Mouse (Mus musculus) inflammation-experienced regulatory T-cells, adult 6 months (primary cell): ENCODE measurements around the gene Tdrd7. TPM values are rescaled to one million over a fixed set of nuclear protein-coding genes. Genes with fewer than 3 reads are reported as not detected.

Experiments
- ATAC-seq: one replicate; pipeline ENCODE4 v1.8.0; 2017
- polyA plus RNA-seq, 3 experiments: library from polyadenylated mRNA; unstranded; fragments of 100-300 nt; shearing (Covaris generic); gene quantifications; one replicate each; pipeline ENCODE4 v1.2.1; 2017

The Tdrd7 gene
- polyA plus RNA-seq, 3 experiments from 2014 or later: 2.8 to 7.7 (median 6.0) TPM

DNA sequence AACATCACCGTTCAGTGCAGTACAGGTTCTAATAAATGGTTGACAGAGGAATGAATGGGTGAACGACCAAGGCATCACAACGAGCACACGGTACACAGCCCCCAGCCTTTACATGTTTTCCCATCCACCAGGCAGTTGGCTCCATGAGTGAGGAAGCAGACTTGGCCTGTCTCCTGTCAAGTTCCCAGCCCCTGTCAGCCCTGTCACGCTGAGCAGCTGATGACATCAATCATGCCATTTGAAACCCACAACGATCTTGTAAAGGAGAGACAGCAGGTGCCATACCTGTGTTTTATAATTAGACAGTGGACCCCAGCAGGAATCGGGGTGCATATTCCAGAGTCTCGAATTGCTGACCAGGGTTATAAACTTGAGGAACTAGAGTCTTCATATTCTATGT, 78.2 kb downstream of the Tdrd7 start:
- no peak for ATAC-seq

DNA sequence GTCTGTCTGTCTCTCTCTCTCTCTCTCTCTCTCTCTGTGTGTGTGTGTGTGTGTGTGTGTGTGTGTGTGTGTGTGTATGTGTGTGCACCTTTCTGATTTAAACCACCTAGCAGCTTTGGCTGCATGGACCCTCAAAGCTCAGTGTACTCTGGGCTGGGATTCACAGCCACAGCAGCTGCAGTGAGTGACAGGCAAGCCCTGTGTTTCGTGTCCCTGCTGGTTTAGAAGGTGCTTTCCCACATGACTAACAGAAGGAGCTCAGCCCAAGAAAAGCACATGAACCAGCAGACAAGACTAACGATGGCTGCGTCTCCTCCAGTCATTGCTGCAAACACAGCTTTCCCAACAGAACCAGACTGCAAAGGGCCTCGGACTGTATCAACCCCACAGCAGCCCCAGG, 82.8 kb downstream of the Tdrd7 start:
- no peak for ATAC-seq

DNA sequence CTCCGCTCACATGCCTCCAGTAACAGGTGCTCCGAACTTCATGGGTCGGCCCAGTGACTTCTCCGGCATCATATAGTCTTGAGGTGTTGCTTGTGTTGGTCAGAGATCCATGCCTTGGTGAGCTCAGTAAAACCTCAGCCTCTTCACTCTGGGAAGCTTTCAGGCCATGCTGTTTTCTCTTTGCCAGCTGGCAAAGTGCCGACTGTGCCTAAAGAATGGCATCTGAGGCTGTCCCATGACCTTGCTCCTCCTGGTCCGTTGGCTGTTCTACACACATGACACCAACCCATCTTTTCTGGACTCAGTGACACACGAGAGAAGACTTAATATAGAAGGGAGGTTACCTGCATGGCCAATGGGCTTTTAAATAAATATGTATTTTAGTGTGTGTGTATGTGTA, 83.3 kb downstream of the Tdrd7 start:
- ATAC-seq: no peak

DNA sequence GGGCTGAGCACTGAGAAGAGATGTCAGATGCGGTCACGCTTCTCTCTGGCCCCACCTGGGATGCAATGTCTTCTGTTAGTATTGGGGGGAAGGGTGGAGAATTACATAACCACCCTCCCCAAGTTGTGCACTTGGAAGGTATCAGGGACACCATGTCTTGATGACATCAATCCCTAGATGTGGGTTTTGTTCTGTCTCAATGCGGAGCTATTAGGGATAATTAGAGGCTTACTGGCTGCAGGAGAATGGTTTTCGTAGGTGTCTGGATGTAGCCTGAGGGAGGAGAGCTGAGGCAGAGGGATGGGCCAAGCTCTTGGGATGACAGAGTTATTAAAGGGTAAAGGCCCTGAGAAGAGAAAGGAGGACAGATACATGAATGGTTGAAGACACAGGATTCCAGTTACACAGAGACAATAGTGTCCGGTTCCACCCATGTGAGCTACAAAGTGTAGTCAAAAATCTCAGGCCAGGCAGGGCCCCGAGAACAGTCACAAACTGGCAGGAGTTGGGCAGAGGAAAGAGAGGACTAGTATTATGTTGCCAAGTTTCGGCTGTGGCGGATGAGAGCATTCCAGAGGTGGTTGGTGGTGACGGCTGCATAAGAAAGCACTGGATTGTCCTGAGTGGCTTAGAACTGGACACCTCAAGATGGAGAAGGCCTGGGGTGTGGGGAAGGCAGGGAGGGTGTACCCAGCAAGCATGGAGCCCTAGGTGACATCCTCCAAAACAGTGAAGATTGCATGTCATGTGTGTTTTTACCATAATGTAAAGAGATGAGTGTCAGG, 88.4 kb downstream of the Tdrd7 start:
- no peak for ATAC-seq

DNA sequence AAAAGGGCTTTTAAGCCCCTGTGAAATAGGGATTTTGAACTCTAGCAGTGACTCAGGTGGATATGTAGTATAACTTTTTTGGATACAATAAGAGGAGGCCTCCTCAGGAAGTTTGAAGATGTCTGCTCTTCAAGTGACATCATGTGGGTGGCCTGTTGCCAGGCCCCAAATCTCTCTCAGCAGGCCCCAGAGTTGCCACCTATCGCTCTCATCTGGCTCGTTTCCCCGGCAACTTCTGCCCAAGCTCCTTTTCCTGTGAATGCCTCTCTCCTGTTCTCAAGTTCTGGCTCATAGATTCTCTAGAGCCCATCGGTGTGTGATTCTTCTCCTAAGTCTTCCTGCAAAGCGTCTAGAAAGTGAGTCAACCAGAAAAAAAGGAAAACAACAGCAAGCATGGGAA, 91.0 kb downstream of the Tdrd7 start:
- no peak for ATAC-seq

DNA sequence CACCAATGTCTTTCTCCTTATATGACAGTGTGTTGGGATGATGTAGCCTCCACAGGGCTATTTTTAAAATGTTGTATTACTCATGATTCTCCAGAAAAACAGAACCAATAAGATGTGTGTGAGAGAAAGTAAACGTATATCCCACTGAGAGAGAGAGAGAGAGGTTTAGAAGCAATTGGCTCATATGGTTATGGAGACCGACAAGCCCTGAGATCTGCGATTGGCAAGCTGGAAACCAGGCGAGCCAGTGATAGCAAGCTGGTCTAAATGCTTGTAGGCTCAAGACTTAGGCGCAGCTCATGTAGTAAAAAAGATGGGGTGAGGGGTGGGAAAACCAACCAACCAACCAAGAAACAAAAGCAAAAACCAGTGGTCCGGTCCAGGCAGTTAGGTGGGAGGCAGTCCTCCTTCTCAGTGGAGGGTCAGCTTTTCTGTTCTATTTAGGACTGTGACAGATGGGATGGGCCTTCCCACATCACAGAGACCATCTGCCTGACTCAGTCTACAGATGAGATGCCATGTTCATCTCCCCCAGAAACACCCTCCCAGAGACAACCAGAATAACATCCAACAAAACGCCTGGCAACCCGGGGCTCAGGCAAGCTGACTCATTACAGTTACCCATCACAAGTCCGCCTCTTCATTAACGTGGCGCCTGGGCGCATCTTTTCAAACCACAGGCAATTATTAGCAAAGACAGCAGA, 96.3 kb downstream of the Tdrd7 start:
- ATAC-seq: no peak

DNA sequence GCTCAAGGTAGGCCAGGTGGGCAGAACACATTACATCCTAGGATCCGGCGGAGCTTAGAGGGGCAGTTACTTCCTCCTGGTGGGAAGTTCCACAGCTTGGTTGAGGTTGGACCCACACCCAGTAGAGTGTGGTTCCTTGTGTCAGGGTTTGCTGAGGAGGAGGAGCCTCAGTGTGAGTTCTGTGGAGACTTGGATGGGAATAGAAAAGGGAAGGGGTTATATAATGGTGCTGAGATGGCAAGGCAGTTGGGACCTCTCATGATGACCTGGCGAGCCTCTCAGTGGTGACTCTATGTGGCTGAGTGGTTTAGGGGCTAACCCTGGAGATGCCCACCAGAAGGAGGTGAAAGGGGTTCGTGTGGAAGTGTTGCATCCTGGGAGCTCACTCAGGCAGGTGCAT, 98.7 kb downstream of the Tdrd7 start:
- ATAC-seq: no peak

DNA sequence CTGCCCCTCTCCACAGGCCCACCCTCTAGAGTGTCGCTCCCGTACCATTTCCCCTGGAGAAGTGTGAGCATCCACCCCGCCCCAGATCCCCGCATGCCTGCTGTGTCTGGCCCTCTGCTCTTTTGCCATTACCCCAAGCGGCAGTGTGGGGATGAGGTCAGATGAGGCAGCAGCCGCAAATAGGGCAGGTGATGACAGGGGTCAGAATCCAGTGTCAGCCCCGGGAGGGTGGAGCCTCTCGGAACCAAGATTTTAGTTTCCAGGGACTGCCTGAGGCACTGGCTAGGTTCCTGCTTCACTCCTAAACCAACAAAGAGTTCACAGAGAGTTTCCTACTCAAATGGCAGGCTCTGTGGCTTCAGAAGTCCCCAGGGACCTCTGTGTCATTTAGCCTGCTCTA, 99.1 kb downstream of the Tdrd7 start:
- no peak for ATAC-seq

DNA sequence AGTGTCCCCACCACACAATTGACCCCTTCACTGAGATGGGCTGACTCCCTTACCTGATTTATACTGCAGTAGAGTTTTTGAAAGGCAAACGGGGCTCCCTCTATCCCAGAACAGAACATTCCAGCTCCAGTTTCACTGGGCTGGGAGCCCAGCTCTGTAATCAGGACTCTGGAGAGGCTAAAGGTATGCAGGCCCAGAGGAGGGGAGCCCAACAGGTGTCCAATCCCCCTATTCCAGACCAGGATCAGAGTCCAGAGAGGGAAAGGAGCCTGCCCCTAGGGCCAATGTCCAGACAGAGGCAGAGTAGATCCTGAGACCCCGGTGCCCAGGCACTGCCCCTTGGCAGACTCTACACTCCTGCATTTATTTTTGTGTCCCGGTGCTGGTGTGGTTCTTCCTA, 99.8 kb downstream of the Tdrd7 start:
- no peak for ATAC-seq

DNA sequence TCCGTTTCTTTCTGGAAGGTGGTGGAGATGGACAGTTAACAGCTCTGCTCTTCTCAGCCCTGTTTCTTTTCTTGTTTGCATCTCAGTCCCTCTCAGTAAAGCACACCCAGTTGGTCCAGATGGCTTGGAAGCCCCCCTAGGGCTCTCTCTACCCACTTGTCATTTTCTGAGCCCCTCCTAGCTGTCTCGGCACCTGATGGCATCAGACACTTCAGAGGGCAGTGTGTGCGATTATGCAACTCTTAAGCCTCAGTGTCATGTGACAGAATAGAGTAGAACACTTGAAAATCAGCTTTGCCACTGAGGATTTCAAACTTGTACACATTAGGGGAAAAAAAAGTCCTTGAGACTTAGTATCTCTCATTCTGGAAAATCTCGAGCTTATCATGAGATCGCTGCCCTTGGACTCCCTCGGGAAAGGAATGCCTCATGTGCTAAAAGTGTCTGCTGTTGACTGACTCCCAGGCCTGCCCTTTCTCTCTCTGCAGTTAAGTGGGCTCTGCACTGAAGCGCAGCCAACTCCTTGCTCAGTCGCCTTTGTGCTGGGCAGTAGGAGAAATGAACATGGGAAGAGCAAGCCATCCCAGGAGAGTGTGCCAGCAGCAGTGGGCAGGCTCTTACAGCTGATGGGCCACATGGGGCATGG, 100.7 kb downstream of the Tdrd7 start:
- ATAC-seq: no peak

DNA sequence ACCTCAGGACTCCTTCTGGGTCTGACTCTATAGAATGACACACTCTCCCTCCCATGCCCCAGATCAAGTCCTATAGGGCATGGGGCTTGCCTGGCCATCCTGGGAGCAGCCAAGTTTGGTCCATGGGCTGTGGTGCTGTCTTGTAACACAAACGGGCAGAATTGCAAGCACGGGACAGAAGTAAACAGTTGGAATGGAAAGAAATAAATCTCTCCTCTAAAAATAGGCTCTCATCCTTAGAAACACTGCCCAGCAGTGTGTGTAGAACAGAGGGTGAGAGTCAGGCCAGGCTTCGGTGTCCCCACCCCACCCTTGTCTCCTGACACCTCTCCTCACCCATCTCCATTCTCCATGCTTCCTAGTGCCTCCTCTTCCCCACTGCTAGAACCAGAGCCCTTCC, 102.9 kb downstream of the Tdrd7 start:
- ATAC-seq: no peak

DNA sequence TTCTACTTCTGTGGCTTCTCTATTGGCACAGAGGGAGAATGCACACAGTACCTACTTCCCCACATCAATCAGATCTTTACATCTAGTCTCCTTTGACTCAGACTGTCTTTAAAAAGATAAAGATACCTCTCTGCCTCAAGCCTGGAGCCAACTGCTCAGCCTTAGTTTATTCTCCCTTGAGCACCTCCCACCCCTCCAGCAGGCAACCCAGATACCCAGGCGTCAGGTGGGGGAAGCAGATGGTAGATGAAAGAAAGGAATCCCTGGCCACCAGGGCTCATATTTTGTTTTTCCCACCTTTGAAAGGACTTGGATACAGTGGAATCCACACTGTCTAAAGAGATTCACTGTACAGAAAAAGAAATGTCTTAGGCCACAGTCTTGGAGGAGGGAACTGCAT, 103.4 kb downstream of the Tdrd7 start:
- ATAC-seq: no peak

DNA sequence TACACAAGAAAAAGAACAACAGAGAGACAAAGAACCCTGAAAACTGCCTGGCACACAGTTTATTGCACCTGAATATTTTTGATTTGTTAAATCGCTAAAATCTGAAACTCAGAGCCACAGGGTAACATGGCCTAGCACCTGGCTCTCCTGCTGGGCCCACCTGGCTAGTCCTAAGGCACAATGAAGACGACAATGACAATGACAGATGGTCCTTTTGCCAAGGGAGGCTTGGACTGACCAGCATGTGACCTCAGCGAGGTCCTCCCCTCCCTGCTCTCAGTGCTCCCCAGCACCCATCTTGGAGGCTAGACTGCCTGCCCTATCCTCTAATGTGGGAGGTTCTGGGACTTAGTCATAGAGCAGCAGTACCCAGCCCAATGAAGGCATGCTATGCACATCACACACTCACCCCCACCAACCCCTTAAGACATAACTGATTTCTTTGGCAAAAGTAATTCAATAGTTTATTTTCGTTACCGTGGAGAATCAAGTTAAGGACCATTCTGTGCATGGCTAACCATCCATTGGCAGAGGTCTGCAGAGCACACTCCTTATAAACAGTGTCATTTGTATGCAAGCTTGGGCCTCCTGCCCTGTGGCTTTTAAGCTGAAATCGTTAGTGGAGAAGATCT, 104.8 kb downstream of the Tdrd7 start:
- no peak for ATAC-seq

DNA sequence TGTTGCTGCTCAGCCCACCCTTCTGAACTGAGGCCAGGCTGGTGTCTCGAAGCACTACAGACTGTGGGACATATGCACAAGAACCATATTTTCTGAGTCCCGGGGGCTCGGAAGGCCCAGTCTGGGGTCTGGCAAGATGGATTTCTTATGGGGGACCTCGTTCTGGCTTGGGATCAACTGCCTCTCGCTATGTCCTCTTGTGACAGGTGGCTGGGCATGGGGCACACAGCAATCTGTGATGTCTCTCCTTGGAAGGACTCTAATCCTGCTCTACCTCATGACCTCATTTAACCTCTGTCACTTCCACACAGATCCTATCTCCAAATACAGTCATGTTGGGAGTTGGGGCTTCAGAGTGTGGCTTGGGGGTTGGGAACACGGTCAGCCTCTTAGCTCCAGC, 107.5 kb downstream of the Tdrd7 start:
- ATAC-seq: no peak

DNA sequence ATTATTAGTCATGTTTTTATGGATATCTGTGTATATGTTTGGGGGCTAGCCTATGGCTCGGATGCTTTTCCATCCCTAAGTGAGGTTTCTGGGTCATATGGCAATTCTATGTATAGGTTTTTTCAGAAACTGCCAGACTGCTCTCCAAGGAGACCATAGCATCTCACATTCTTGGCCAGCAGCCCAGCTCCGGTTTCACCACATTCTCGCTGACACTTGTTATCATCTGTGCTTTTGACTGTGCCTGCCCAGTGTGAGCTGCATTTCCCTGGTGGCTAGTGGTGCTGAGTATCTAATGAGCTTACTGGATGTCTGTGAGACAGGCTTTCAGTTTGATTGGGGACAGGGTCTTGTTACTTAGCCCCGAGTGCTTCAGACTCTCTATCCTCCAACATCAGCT, 108.6 kb downstream of the Tdrd7 start:
- ATAC-seq: no peak

DNA sequence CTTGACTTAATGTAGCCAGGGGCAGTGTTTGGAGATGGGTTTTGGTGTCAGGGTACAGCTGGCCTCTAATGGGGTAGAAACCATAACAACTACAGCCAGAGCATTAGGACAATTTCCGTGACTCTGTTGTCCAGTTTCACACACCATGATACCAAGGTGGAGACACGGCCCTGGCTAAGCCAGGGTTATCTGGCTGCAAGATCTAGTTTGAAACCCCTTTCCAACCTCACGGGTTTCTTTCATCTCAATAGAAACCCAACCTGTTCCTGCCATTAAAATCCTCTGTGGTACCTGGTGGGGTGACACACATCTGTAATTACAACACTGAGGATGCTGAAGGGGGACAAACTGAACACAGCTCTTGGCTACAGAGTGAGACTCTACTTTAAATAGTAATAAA, 110.5 kb downstream of the Tdrd7 start:
- no peak for ATAC-seq

DNA sequence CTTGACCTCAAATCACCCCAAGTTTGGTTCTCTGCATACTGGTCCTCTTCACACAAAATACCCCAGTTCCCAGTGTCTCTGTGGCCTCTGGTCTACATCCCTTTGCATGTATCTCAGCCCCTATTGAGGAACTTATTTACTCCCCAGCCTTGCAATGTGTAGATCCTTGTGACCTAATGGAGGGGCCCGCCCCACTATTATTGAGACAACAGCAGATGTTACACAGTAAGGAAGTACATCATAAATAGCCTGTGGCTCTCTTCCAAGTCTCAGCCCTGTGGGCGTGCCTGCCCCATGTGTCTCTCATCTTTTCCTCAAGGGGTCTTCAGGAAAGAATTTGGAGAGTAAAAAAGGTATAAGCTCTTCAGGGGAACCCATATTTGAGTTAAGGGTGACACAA, 111.8 kb downstream of the Tdrd7 start:
- ATAC-seq: no peak

DNA sequence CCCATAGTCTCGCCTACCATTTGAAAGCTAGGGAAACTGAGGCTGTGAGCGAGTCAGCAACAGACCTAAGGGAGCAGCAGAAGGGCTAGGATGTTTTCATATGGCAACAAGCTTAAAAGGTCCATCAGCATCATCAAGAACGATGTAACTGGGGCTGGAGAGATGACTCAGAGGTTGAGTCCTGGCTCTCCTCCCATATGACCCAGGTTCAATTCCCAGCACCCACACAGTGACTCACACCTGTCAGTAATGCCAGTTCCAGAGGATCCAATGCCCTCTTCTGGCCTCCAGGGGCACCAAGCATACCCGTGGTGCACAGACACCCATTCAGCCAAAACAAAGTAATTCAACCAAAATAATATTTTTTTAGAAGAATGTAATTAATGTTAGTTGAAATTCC, 115.1 kb downstream of the Tdrd7 start:
- no peak for ATAC-seq

DNA sequence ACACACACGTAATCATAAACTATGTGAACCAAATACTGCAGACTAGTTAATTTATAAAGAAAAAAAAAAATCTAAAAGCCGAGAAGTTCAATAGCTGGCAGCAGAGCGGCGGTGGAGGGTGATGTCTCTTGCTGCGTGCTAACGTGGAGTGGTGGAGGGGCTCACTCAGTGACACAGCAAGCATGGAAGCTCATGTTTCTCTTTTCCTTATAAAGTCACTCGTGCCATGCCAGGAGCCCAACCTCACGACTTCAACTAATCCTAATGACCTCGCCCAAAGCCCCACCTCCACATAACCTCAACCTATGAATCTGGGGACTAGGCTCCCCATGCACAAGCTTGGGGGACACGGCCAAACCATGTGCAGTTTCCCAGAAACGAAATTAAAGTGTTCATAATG, 117.4 kb downstream of the Tdrd7 start:
- ATAC-seq: no peak
